Mouse (Mus musculus) CH12.LX (cell line): ENCODE data around the gene Pald1.

Experiments
- HCFC1 ChIP-seq: IDR thresholded peaks from 2 replicates; pipeline ENCODE4 v1.6.1; 2012; ENCODE audit warnings: low read depth, mild to moderate bottlenecking, inconsistent platforms, low read length, improper control_type of control experiment
- IRF4 ChIP-seq: IDR thresholded peaks from 2 replicates; pipeline ENCODE4 v1.6.1; 2014; ENCODE audit warnings: low read depth, mild to moderate bottlenecking, inconsistent platforms, low read length, improper control_type of control experiment

- no peak for TF ChIP-seq IRF4
- TF ChIP-seq HCFC1: no peak
These were observed 48.0 kb upstream of the Pald1 start for GRCm38 (mm10) chr10:61431375-61431774.
